Comparison of ENCODE assay signal across 11 mouse cellular contexts in genomic region chr12:33034343-33035088, GRCm38 (mm10). TPM values are rescaled to one million over a fixed set of nuclear protein-coding genes. Genes with fewer than 3 reads are reported as not detected.
DNase-seq lines count a peak whose midpoint lies in the region; ATAC-seq and TF ChIP-seq lines count a peak whose summit lies in the region.
"Had no signal": no experiment of that assay in that cellular context is flagged by ENCODE, and none has a peak within 500 bp of the region (broad histone marks: within the 10 kb centered on the region; RNA-seq: fewer than 3 reads in every experiment).

No protein-coding gene starts in this region.

- H3K27me3 ChIP-seq in CH12.LX (replicated peaks) = no peaks in the 10 kb centered on the region
- peaks cover 12% of the 10 kb centered on the region; the same call in 1 of the 2 replicates for H3K27me3 ChIP-seq in hindbrain, embryonic 12.5 days
- no peaks in the 10 kb centered on the region for H3K27me3 ChIP-seq in liver, postnatal 0 days (ENCODE audit: insufficient read depth, low read length)
- H3K27me3 ChIP-seq in kidney, embryonic 14.5 days (ENCODE audit: control insufficient read depth, insufficient read depth, low read length) = peaks cover 5% of the 10 kb centered on the region; the same call in 1 of the 2 replicates

- H3K79me2 ChIP-seq in CH12.LX (replicated peaks; ENCODE audit: control insufficient read depth, extremely low read depth, insufficient read depth, poor library complexity, severe bottlenecking) = no peaks in the 10 kb centered on the region

- TF ChIP-seq RAD21 in CH12.LX (IDR thresholded peaks at IDR 0.05; ENCODE audit: low read depth, low read length) = no peak

- no peak overlapping the region for H3K4me2 ChIP-seq in CH12.LX (ENCODE audit: insufficient read depth, low read depth, poor library complexity, severe bottlenecking)
- peak overlapping the region; percentile 38 for H3K4me2 ChIP-seq in hindbrain, embryonic 12.5 days (replicated peaks)
- H3K4me2 ChIP-seq in liver, postnatal 0 days (ENCODE audit: low read depth, low read length) = no peak overlapping the region
- H3K4me2 ChIP-seq in kidney, embryonic 14.5 days (replicated peaks; ENCODE audit: low read depth, low read length) = no peak overlapping the region
- H3K4me2 ChIP-seq: liver, embryonic 11.5 days had no signal

- peaks cover 15 to 57% of the 10 kb centered on the region in 2 experiments for H3K4me1 ChIP-seq in CH12.LX (ENCODE audit: control insufficient read depth in 1 of 2, insufficient read depth in 2 of 2)
- peaks cover 29% of the 10 kb centered on the region for H3K4me1 ChIP-seq in hindbrain, embryonic 12.5 days
- H3K4me1 ChIP-seq in liver, postnatal 0 days (ENCODE audit: insufficient read depth) = 0 out of 2 replicates have a peak, but pooled peaks cover 10% of the 10 kb centered on the region
- peaks cover 15% of the 10 kb centered on the region; the same call in 1 of the 2 replicates for H3K4me1 ChIP-seq in kidney, embryonic 14.5 days (ENCODE audit: control insufficient read depth, insufficient read depth, low read length)

- in situ Hi-C loops in CH12.LX (cut with MboI; ENCODE audit: low pct_ligation_motif_present, low pct_unique_long_range_greater_than_20kb, low sequenced_read_pairs) = loop anchor here (25.0 kb wide), 1 partner anchor 303 kb away; no protein-coding TSS in a partner anchor

- no peak; a peak in 1 of 4 replicates for TF ChIP-seq CTCF in CH12.LX (conservative IDR thresholded peaks at IDR 0.05 in 1 of 2, IDR thresholded peaks at IDR 0.05 in 1 of 2; ENCODE audit: low read depth in 2 of 2, low read length in 2 of 2)
- TF ChIP-seq CTCF in liver, postnatal 0 days (IDR thresholded peaks at IDR 0.05; ENCODE audit: low read depth) = no peak

- peak; percentile 88 for DNase-seq in heart, adult 11 months
- no peak for DNase-seq in heart, postnatal 4 days
- DNase-seq in CH12.LX (ENCODE audit: extremely low read depth) = no peak
- DNase-seq in naive thymus-derived CD4-positive, alpha-beta T cell, adult 2 months (ENCODE audit: low read depth) = peak; percentile 65
- no peak for DNase-seq in liver, postnatal 0 days
- no peak for DNase-seq in adrenal gland, postnatal 36 days
- DNase-seq: B cell, adult 2 months; cerebellum, adult 11-12 months had no signal

- no peaks in the 10 kb centered on the region for H3K9me3 ChIP-seq in CH12.LX (replicated peaks; ENCODE audit: low read length)
- no peaks in the 10 kb centered on the region for H3K9me3 ChIP-seq in hindbrain, embryonic 12.5 days (replicated peaks)
- no peaks in the 10 kb centered on the region for H3K9me3 ChIP-seq in liver, postnatal 0 days (ENCODE audit: low read length)
- H3K9me3 ChIP-seq in kidney, embryonic 14.5 days (ENCODE audit: control insufficient read depth, low read length) = no peaks in the 10 kb centered on the region

- 48% methylated on average over 12 of the region's 12 CpGs for WGBS in hindbrain, embryonic 12.5 days
- 46% methylated on average over 12 of the region's 12 CpGs for WGBS in liver, postnatal 0 days (ENCODE audit: insufficient replicate concordance)
- 46% methylated on average over 12 of the region's 12 CpGs for whole genome bisulfite sequencing in kidney, embryonic 14.5 days

- no peak for TF ChIP-seq POLR2A in CH12.LX (IDR thresholded peaks at IDR 0.05; ENCODE audit: low read depth, low read length)

- H3K27ac ChIP-seq in CH12.LX (ENCODE audit: insufficient read depth, low read depth) = no peak overlapping the region
- H3K27ac ChIP-seq in hindbrain, embryonic 12.5 days = peak overlapping the region; percentile 75
- H3K27ac ChIP-seq in liver, postnatal 0 days (ENCODE audit: low read depth) = no peak overlapping the region
- no peak overlapping the region for H3K27ac ChIP-seq in kidney, embryonic 14.5 days (ENCODE audit: low read depth, low read length)

- no peaks in the 10 kb centered on the region for H3K36me3 ChIP-seq in CH12.LX (replicated peaks in 1 of 2; ENCODE audit: control insufficient read depth in 1 of 2, insufficient read depth in 1 of 2, low read length in 1 of 2)
- no peaks in the 10 kb centered on the region for H3K36me3 ChIP-seq in hindbrain, embryonic 12.5 days
- no peaks in the 10 kb centered on the region for H3K36me3 ChIP-seq in liver, postnatal 0 days (replicated peaks; ENCODE audit: insufficient read depth, low read length)
- H3K36me3 ChIP-seq in kidney, embryonic 14.5 days (ENCODE audit: control insufficient read depth, insufficient read depth, low read length) = no peaks in the 10 kb centered on the region

- H3K4me3 ChIP-seq in CH12.LX (replicated peaks in 1 of 3; ENCODE audit: low read depth in 2 of 3, low read length in 2 of 3, poor library complexity in 1 of 3) = no peak overlapping the region
- no peak overlapping the region for H3K4me3 ChIP-seq in hindbrain, embryonic 12.5 days
- H3K4me3 ChIP-seq in liver, postnatal 0 days (ENCODE audit: low read depth, low read length) = no peak overlapping the region
- no peak overlapping the region for H3K4me3 ChIP-seq in kidney, embryonic 14.5 days (ENCODE audit: low read length)

- TF ChIP-seq EP300 in CH12.LX (IDR thresholded peaks at IDR 0.05; ENCODE audit: low read length) = no peak
- no peak for TF ChIP-seq EP300 in liver, postnatal 0 days (IDR thresholded peaks at IDR 0.05; ENCODE audit: low read depth)

- peak; percentile 46; the same call in 1 of the 2 replicates for ATAC-seq in hindbrain, embryonic 12.5 days (ENCODE audit: low FRiP score)
- ATAC-seq in liver, postnatal 0 days = no peak
- no peak for ATAC-seq in kidney, embryonic 14.5 days (ENCODE audit: low FRiP score, low TSS enrichment)

- dilution Hi-C loops in CH12.LX (cut with MboI; ENCODE audit: extremely low pct_ligation_motif_present, extremely low pct_unique_long_range_greater_than_20kb, low sequenced_read_pairs) = no loop called here

- H3K9ac ChIP-seq in CH12.LX (ENCODE audit: insufficient read depth, low read depth) = no peak overlapping the region
- H3K9ac ChIP-seq in hindbrain, embryonic 12.5 days = no peak overlapping the region
- no peak overlapping the region for H3K9ac ChIP-seq in liver, postnatal 0 days (replicated peaks)
- no peak overlapping the region for H3K9ac ChIP-seq in kidney, embryonic 14.5 days (ENCODE audit: low read depth, low read length)

TF ChIP-seq in CH12.LX, 34 proteins besides CTCF, POLR2A, EP300 and RAD21:
- TF ChIP-seq TCF12 (IDR thresholded peaks at IDR 0.05; ENCODE audit: low read depth, low read length) = 0 out of 2 replicates have a peak, but pooled peaks have one; percentile 13
- no peak for TF ChIP-seq MAX (IDR thresholded peaks at IDR 0.05; ENCODE audit: low read length)
- TF ChIP-seq MAZ (IDR thresholded peaks at IDR 0.05; ENCODE audit: low read depth, low read length) = no peak
- TF ChIP-seq ZMIZ1 (IDR thresholded peaks at IDR 0.05; ENCODE audit: low read depth, low read length) = no peak

RNA-seq across cellular contexts. Expression of gene Cdhr3, which starts 58.2 kb away (rescaled TPM):
- not detected for total RNA-seq in heart, postnatal 4 days (2021)
- total RNA-seq in CH12.LX (2012; rRNA removed) (not detected in 2 replicates), CH12.LX (2014; rRNA removed) (0.09 and 0.16 TPM in 2 replicates)
- polyA plus RNA-seq in CH12.LX (2012; ENCODE audit: insufficient read length, low read depth) = 0.79 and 1.3 TPM in 2 replicates
- polyA plus RNA-seq in hindbrain, embryonic 12.5 days (2016; fragmentation: Nextera tagmentation; extraction: Ambion mirVana) = 0.25 and 0.69 TPM in 2 replicates
- polyA plus RNA-seq in liver, postnatal 0 days (2015; fragmentation: Nextera tagmentation; extraction: Ambion mirVana) = not detected in 2 replicates
- not detected in 2 replicates for polyA plus RNA-seq in kidney, embryonic 14.5 days (2014; fragmentation: Nextera tagmentation; extraction: Ambion mirVana)
- total RNA-seq in adrenal gland, postnatal 36 days (2021) = under 1 TPM in 1 of 2 experiments, not detected in 1; 0.10 TPM
- polyA plus RNA-seq: liver, embryonic 11.5 days had no signal

Comparison
In these comparisons a context has a peak if more than half of its experiments do, and no peak if none do; other contexts are left out.
1. DNase-seq: peak in heart, adult 11 months (single experiment) and naive thymus-derived CD4-positive, alpha-beta T cell, adult 2 months (single experiment); none in heart, postnatal 4 days (single experiment), CH12.LX (single experiment), liver, postnatal 0 days (single experiment) and adrenal gland, postnatal 36 days (0 of 2).